Mouse (Mus musculus): ENCODE data around the gene Plcb2. TPM values are rescaled to one million over a fixed set of nuclear protein-coding genes. Genes with fewer than 3 reads are reported as not detected.

Gene Plcb2
- polyA plus RNA-seq, 1 experiment from 2014 or later, result 0.46 TPM

DNA sequence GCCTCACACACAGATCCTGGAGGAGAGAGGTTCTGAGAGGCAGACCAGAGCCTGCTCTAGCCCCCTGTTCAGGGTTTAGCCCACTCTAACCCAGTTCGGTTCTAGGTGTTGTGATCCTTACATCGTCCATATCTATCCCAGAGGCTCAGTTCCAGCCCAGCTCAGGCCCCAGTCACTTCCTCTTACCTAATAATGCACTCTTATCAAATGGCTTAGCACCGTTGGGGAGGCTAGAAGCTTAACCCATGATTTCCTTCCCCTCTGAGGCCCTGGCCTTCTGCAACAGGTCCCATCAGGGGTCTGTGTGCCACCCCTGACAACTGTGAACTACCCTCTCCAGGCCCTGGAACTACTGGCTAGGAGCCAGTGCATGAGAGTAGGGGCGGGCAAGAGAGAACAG, 956 bp upstream of the Plcb2 start:
- Histone ChIP-seq H3K4me2 (no peak overlapping the region), H3K36me3 (no peaks in the 10 kb centered on the region), H3K27me3 (peaks cover 62% of the 10 kb centered on the region), H3K27ac (replicated peaks) (no peak overlapping the region), H3K4me1 (replicated peaks) (peaks cover 8% of the 10 kb centered on the region; the same call in 1 of the 2 replicates), H3K9me3 (no peaks in the 10 kb centered on the region), H3K9ac (no peak overlapping the region), H3K4me3 (no peak overlapping the region)
- ATAC-seq (ENCODE audit: low read depth), result no peak
- WGBS, result 55% methylated on average over 4 of the region's 4 CpGs

DNA sequence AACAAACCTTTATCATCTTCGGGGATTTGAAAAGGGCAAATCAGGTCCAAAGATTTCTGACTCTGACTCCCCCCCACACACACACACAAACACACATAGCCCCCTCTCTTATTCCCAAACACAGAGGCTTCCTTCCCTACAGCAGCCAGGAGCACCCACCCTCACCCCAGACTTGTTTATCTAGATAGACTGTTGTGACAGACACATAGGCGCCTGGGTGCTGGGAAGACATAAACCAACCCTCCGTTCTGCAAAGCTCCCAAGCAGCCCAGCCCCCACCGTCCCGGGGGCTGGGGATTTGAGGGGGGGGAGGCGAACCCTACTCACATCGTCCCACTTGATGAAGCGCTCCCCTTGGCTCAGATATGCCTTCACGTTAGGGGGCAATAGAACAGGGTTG, 327 bp downstream of the Plcb2 start:
- no peak for ATAC-seq (ENCODE audit: low read depth)
- no peak overlapping the region for H3K4me3 ChIP-seq
- WGBS, result 29% methylated on average over 9 of the region's 9 CpGs
- no peaks in the 10 kb centered on the region for H3K36me3 ChIP-seq
- no peaks in the 10 kb centered on the region for H3K9me3 ChIP-seq
- no peak overlapping the region for H3K4me2 ChIP-seq
- no peak overlapping the region for H3K27ac ChIP-seq (replicated peaks)
- no peak overlapping the region for H3K9ac ChIP-seq
- H3K4me1 ChIP-seq (replicated peaks), result peaks cover 8% of the 10 kb centered on the region; the same call in 1 of the 2 replicates
- peaks cover 56% of the 10 kb centered on the region for H3K27me3 ChIP-seq

DNA sequence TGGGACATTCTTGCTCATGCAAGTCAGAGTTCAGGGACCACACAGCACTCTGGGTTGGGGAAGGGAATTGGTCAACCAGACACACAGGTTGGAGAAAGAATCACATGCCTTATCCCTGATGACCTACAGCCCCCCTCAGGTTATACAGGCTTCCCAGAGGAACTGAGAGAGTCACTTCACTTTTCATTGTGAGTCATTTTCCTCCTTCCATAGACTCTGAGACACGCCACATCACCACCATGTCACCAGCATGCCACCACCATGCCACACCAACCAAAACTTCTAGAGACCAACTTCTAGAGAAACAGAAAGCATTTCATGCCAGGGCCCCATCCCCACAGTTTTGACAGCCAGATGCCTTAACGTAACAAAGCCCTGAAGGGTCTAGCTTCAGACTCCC, 1.4 kb downstream of the Plcb2 start:
- H3K36me3 ChIP-seq, result no peaks in the 10 kb centered on the region
- 81% methylated on average over 2 of the region's 2 CpGs for WGBS
- H3K27me3 ChIP-seq, result peaks cover 48% of the 10 kb centered on the region
- no peak for ATAC-seq (ENCODE audit: low read depth)
- no peak overlapping the region for H3K9ac ChIP-seq
- no peaks in the 10 kb centered on the region for H3K9me3 ChIP-seq
- no peak overlapping the region for H3K4me2 ChIP-seq
- no peak overlapping the region for H3K27ac ChIP-seq (replicated peaks)
- no peak overlapping the region for H3K4me3 ChIP-seq
- peaks cover 8% of the 10 kb centered on the region; the same call in 1 of the 2 replicates for H3K4me1 ChIP-seq (replicated peaks)

DNA sequence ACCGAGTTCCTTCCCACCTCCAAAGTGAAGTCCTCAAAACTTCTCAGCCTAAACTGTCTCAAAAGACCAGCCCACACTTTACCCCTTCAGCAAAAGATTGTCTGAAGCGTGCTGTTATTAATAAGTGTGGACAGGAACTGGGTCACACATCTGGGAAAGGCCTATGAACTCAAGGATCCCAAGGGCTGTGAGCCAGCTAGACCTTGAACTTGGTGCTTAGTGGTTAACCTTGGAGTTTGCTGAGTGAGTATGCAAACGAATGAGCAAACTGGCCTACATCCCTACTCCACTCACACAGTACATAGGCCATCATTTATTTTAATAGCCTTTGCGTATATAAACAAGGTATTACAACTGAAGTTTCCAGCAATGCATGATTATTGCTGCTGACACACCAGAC, 2.7 kb downstream of the Plcb2 start:
- Histone ChIP-seq H3K4me2 (no peak overlapping the region), H3K4me3 (no peak overlapping the region), H3K4me1 (replicated peaks) (peaks cover 8% of the 10 kb centered on the region; the same call in 1 of the 2 replicates), H3K36me3 (no peaks in the 10 kb centered on the region), H3K27ac (replicated peaks) (no peak overlapping the region), H3K9ac (no peak overlapping the region), H3K9me3 (no peaks in the 10 kb centered on the region), H3K27me3 (peaks cover 40% of the 10 kb centered on the region)
- ATAC-seq (ENCODE audit: low read depth), result no peak
- WGBS, result 87% methylated on average over 4 of the region's 4 CpGs

DNA sequence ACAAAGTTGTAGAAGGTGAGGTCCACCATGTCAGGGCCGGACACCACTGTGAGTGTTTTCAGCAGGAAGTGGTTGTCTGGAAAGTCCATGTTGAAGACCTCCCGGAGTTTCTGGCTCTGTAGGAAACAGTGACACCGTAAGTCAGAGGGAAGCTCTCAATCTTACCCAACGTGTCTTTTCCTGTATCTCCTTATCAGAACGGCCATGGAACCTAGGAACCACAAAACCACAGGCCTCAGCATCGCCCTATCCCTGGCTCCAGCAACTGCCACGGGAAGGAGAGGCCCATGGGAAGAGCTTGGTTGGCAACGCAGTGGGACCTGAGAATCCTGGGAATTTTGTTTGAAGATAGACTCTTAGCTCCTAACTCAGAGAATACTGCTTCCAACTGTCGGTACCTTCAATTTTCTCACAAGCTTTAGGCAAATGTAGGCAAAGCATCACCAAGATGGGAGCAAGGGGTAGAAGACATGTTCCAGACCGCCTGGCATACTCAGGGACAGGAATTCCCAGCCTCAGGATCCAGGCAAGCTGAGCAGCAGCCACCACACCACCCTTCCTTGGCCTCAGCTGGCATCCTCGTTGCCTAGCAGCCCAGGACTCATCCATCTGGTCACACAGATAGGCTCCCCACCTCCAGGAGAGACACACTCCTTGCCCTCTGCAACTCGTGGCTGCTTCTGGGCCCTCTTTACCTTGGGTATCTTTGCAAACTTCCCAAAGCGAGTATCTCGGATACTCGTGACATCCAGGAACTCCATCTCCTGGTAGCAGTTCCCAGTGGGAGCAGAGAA, 4.3 kb downstream of the Plcb2 start:
- Histone ChIP-seq H3K9me3 (no peaks in the 10 kb centered on the region), H3K9ac (no peak overlapping the region), H3K27me3 (peaks cover 29% of the 10 kb centered on the region), H3K4me2 (no peak overlapping the region), H3K36me3 (no peaks in the 10 kb centered on the region), H3K4me1 (replicated peaks) (peaks cover 8% of the 10 kb centered on the region; the same call in 1 of the 2 replicates), H3K4me3 (no peak overlapping the region), H3K27ac (replicated peaks) (no peak overlapping the region)
- 81% methylated on average over 15 of the region's 15 CpGs for WGBS
- ATAC-seq (ENCODE audit: low read depth), result no peak

DNA sequence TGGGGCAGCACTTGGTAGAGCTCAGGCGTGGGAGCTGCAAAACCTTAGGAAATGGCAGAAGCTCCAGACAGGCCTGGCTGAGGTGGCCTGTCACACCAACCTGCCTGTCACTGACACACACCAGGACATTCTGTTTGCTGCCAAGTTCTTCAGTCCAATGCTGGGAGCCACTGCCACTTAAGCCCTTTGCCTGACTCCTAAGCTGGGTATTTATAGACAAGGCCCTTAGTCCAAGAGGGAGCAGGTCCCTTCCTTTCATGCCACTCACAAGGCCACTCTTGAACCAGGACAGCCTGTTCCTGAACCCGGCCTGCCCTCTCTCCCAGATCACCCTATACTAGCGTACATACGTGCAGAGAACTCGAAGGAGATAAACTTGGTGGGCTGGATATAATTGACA, 11.6 kb downstream of the Plcb2 start:
- no peaks in the 10 kb centered on the region for H3K36me3 ChIP-seq
- no peak for ATAC-seq (ENCODE audit: low read depth)
- 86% methylated on average over 5 of the region's 5 CpGs for WGBS
- H3K4me2 ChIP-seq, result no peak overlapping the region
- no peak overlapping the region for H3K9ac ChIP-seq
- H3K4me1 ChIP-seq (replicated peaks), result peaks cover 8% of the 10 kb centered on the region
- no peak overlapping the region for H3K27ac ChIP-seq (replicated peaks)
- H3K9me3 ChIP-seq, result no peaks in the 10 kb centered on the region
- no peak overlapping the region for H3K4me3 ChIP-seq
- peaks cover 34% of the 10 kb centered on the region for H3K27me3 ChIP-seq

DNA sequence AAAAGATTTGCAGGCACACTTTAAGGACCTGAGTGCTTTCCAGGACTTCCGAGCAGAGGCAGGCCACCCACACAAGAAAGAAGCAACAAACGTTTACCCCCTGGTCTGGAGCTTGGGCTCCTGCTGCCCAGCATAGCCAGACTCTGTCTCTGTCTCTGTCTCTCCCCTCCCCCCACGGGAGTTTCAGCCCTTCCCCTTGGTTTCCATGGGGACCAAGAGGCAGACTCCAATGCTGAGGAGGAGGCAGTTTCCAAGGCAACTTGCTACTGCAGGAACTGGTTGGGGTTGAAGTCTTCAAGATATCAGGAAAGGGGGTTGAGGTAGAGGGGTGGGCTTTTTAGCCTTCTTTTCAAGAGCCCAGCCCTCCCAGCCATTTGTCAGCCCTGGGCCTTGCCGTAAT, 14.0 kb downstream of the Plcb2 start:
- 24% methylated on average over 4 of the region's 4 CpGs for WGBS
- Histone ChIP-seq H3K27ac (replicated peaks) (no peak overlapping the region), H3K36me3 (no peaks in the 10 kb centered on the region)

DNA sequence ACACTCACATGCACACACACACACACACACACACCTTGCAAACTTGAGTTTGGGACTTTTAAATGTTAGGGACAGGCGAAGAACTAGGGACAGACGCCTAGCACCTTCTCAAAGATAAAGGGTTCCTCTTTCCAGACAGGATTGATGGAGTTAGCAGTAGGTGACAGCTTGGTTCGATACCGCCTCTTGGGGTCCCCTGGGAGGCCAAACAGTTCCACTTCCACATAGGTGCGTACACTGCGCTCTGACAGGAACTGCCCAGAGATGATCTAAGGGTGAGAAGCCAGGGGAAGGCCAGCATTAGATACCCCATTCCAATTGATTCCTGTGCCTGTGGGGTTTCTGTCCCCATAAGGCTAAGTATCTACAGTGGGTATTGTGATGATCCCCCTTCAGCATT, 14.6 kb downstream of the Plcb2 start:
- no peak overlapping the region for H3K9ac ChIP-seq
- H3K9me3 ChIP-seq, result no peaks in the 10 kb centered on the region
- H3K36me3 ChIP-seq, result no peaks in the 10 kb centered on the region
- no peak overlapping the region for H3K4me3 ChIP-seq
- no peak overlapping the region for H3K27ac ChIP-seq (replicated peaks)
- ATAC-seq (ENCODE audit: low read depth), result no peak
- peaks cover 60% of the 10 kb centered on the region for H3K27me3 ChIP-seq
- WGBS, result 85% methylated on average over 6 of the region's 6 CpGs
- H3K4me2 ChIP-seq, result no peak overlapping the region
- H3K4me1 ChIP-seq (replicated peaks), result peaks cover 22% of the 10 kb centered on the region

More for the DNA sequence above, 14.0 kb downstream of the Plcb2 start:
- H3K9ac ChIP-seq, result no peak overlapping the region
- ATAC-seq (ENCODE audit: low read depth), result peak; percentile 34; the same call in 1 of the 2 replicates
- peaks cover 59% of the 10 kb centered on the region for H3K27me3 ChIP-seq
- no peaks in the 10 kb centered on the region for H3K9me3 ChIP-seq
- no peak overlapping the region for H3K4me3 ChIP-seq
- H3K4me1 ChIP-seq (replicated peaks), result peaks cover 22% of the 10 kb centered on the region
- H3K4me2 ChIP-seq, result no peak overlapping the region

DNA sequence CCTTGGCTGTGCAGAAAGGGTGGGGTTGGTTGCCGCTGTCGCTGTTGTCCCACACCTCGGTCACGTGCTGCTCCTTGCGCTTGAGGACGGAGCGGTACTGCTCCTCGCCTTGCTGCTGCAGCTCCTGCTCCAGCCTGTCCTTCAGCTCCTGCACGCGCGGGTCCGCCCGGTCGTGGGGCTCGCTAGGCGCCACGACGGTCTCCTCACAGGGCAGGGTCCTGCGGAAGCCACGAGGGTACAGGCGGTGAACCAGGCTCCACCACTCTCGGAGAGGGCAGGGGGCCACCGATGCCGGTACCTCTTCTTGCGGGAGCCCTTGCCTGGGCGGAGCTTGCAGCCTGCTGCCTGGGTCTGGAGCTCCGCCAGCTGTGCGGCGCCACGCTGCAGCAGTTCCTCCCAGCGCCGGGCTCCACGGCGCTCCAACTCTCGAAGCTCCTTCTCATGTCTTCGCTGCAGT, 17.2 kb downstream of the Plcb2 start:
- peaks cover 28% of the 10 kb centered on the region for H3K4me1 ChIP-seq (replicated peaks)
- no peaks in the 10 kb centered on the region for H3K36me3 ChIP-seq
- no peak overlapping the region for H3K27ac ChIP-seq (replicated peaks)
- peak overlapping the region; percentile 45 for H3K4me3 ChIP-seq
- H3K9me3 ChIP-seq, result no peaks in the 10 kb centered on the region
- peak overlapping the region; percentile 85 for H3K4me2 ChIP-seq
- peak; percentile 79 for ATAC-seq (ENCODE audit: low read depth)
- H3K27me3 ChIP-seq, result peaks cover 82% of the 10 kb centered on the region
- peak overlapping the region; percentile 71 for H3K9ac ChIP-seq
- 2% methylated on average over 36 of the region's 36 CpGs for WGBS

DNA sequence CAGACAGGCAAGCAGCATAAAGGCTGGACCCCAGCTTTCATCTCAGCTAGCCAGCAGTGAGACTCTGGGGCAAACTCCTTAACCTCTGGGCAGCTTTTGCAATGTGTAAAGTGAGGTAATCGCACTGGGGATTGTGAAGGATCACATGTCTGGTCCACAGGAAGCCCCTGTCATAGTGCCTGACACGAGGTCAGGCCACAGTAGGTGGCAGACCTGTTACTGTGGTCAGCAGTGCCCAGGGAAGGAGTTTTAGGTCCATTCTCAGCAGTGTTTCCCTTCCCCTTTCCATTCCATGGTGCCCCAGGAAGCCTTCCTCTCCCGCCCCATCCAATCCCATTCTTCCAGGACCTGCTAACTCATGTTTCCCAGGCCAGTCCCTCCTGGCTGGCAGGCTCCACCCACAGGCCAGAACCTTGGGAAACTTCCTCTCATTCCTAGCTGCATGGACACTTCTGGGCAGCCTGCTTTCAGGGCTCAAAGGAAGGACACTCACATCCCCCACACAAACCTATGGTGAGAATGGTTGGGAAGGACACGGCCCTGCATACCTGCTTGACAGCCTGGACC, 18.5 kb downstream of the Plcb2 start:
- H3K27me3 ChIP-seq, result peaks cover 91% of the 10 kb centered on the region
- H3K9ac ChIP-seq, result no peak overlapping the region
- 27% methylated on average over 4 of the region's 4 CpGs for WGBS
- no peak overlapping the region for H3K4me2 ChIP-seq
- H3K27ac ChIP-seq (replicated peaks), result no peak overlapping the region
- no peaks in the 10 kb centered on the region for H3K36me3 ChIP-seq
- H3K9me3 ChIP-seq, result no peaks in the 10 kb centered on the region
- peaks cover 28% of the 10 kb centered on the region for H3K4me1 ChIP-seq (replicated peaks)
- H3K4me3 ChIP-seq, result no peak overlapping the region
- no peak for ATAC-seq (ENCODE audit: low read depth)

DNA sequence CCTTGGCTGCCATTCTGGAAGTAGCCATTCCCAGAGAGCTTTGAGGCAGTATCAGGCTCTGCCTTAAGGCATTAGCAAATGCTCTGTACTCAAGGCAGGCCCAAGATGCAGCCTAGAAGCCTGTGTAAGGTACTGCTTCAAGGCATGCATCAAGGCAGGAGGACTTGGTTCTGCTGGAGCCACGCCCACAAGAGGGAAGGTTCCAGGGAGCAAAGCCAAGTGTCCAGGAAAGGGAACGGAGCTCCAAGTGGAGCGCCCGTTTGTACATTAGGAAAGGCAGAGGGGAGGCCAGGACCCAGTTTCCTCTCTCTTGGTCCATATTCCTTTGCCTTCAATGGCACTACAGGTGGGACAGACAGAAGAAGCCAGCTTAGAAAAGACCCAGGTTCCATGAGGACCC, 19.8 kb downstream of the Plcb2 start:
- WGBS, result 84% methylated on average over 4 of the region's 4 CpGs
- Histone ChIP-seq H3K4me1 (replicated peaks) (peaks cover 32% of the 10 kb centered on the region), H3K9me3 (no peaks in the 10 kb centered on the region), H3K9ac (no peak overlapping the region), H3K4me2 (no peak overlapping the region), H3K36me3 (no peaks in the 10 kb centered on the region), H3K4me3 (no peak overlapping the region), H3K27me3 (peaks cover 100% of the 10 kb centered on the region), H3K27ac (replicated peaks) (no peak overlapping the region)
- no peak for ATAC-seq (ENCODE audit: low read depth)

DNA sequence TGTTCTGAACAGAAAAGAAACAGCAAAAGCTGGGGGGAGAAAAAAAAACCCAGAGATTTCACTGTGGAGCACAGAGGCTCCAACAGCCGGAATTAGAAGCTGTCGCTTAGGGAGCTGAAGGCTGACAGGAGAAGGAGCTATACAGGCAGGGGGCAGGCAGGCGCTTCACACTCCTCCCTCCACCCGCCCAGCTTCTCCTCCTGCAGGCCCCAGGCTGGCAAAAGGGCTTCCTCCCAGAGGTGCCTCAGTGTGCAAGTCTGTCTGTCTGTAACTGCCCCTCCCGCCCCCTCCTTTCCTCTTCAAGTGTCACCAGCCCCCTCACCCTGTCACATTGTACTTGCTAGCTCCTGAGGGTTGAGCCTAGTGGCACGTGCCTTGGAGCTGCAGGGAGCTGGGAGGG, 21.8 kb downstream of the Plcb2 start:
- Histone ChIP-seq H3K4me2 (no peak overlapping the region), H3K27ac (replicated peaks) (no peak overlapping the region), H3K4me1 (replicated peaks) (peaks cover 43% of the 10 kb centered on the region), H3K36me3 (no peaks in the 10 kb centered on the region), H3K9me3 (no peaks in the 10 kb centered on the region), H3K4me3 (no peak overlapping the region), H3K27me3 (peaks cover 100% of the 10 kb centered on the region), H3K9ac (no peak overlapping the region)
- WGBS, result 2% methylated on average over 6 of the region's 6 CpGs
- ATAC-seq (ENCODE audit: low read depth), result no peak

Data from neural tube, embryonic 13.5 days (tissue).